Mouse (Mus musculus) thymus, postnatal 10 days (tissue): ENCODE measurements around the gene Chn2.
"Not testable (repeated sequence)": the region's sequence is repeated elsewhere in the genome, so short reads cannot be mapped to it uniquely, and the experiment has no call there.

Source experiments
- DNase-seq, 2 experiments: peaks; one replicate each; pipeline ENCODE4 v3.0.0; 2021; ENCODE audit warnings: low spot score in 2 of 2

Gene Chn2

DNA sequence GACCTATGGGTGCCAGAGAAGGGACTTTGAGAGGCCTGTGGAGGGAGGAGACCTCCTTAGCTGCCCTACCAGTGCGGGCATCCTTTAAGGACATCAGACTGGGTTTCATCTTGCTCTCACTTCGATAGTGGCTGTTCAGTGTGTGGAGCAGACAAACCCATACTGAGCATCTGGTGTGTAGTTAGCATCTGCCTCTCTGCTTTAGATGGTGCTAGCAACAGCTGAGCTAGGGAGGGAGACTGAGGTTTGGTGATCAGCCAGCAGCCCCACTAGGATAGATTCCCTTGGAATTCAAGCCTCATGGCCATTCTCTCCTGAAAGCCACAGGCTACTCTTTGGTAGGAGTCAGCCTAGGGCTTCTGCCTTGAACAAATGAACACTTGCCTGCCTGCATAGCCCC, 117.7 kb downstream of the Chn2 start:
- no peak for DNase-seq

DNA sequence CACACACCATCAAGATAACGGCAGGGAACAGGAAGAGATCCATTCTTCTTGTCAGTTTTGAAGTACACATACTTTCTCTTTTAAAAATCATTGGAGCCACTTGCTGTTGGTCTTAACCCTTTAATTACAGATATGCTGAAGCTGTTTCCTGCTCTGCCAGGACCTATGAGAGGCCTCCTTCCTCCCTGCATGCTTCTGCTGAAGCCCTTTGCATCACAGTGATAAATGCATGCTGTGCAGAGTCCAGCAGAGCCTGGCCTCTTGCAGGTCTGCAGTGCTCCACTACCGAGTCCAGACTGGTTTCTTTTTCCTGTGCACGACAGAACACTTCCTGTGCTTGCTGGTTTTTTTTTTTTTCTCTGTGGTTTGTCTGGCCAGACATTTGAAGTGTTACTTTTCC, 119.0 kb downstream of the Chn2 start:
- no peak for DNase-seq

DNA sequence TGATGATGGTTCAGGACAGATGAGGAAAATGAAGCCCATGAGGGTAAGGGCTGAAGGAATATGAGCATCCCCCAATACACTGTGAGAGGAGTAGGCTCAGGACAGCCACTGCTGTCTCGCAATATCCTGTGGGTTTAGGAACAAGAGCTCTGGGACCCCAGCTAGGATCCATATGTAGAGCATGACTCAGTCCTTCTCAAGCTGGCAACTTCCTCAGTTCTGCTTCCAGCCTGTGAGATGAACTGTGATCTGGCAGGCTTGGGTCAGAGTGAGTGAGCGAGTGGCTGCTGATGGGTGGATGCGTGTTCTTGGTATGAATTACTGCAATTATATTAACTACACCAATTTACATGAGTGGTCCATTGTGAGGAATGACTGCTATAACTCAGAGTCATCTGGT, 121.3 kb downstream of the Chn2 start:
- DNase-seq = no peak

GRCm38 (mm10) chr6:54161246-54161645, 121.9 kb downstream of the Chn2 start:
- DNase-seq = no peak

DNA sequence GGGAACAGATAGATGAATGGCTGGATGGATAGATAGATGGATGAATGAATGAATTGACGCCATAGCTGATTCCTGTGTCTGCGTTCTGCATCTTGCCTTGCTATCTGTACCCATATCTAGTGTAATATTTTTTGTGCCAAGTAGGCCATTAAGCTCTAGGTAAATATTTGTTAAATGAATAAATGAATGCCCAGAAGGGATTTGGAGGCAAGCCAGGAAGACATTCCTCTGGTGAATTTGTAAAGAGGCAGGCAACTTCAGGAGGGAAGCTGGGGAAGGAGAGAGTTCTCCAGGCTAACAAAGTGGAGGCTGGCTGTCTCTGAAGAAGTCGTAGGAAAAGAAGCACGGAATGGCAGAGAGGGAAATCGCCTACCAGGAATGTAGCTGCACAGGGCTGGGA, 123.0 kb downstream of the Chn2 start:
- no peak for DNase-seq

DNA sequence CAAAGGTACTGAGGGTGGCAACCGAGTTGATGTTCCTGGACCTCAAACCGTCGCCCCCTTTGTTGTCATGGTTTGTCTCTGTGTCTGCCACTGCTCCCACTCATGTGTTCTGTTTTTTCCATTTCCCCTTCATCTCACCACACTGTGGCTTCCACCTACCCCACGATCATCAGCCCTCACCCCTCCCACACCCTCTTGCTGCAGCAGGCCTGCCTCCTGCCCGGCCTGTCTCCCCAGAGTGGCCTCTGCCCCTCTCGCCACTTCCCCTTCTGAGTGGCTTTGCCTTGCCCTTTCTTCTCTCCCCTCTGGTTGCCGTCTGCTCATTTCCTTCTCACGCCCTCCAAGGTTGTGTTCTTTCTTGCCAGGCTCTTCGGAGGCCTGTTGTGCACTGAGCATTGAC, 123.4 kb downstream of the Chn2 start:
- DNase-seq = peak; percentile 19 to 37

GRCm38 (mm10) chr6:54163702-54164101, 124.3 kb downstream of the Chn2 start:
- DNase-seq = no peak

DNA sequence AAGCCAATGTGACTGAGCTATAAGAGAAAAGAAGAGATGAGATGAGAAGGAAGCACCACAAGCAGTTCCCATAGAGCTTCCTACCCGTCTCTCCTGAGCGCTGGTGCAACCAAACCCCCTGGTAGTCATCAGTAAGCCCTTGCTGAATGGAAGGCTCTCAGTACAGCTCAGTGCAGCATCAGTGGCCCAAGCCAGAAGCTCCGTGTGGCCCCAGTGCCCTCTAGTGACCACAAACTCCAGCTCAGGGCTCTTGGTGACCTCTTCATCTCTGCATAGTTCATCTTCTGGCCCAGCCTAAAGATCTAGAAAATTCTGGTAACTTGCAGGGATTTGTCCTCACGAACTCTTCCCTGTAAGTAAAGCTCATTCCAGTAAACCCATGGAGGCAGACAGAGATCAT, 125.4 kb downstream of the Chn2 start:
- DNase-seq = peak in 1 of 2 experiments; percentile 10

GRCm38 (mm10) chr6:54165246-54165645, 125.9 kb downstream of the Chn2 start:
- no peak for DNase-seq

GRCm38 (mm10) chr6:54165863-54166262, 126.5 kb downstream of the Chn2 start:
- DNase-seq = no peak

GRCm38 (mm10) chr6:54166991-54167546, 127.7 kb downstream of the Chn2 start:
- DNase-seq = no peak

DNA sequence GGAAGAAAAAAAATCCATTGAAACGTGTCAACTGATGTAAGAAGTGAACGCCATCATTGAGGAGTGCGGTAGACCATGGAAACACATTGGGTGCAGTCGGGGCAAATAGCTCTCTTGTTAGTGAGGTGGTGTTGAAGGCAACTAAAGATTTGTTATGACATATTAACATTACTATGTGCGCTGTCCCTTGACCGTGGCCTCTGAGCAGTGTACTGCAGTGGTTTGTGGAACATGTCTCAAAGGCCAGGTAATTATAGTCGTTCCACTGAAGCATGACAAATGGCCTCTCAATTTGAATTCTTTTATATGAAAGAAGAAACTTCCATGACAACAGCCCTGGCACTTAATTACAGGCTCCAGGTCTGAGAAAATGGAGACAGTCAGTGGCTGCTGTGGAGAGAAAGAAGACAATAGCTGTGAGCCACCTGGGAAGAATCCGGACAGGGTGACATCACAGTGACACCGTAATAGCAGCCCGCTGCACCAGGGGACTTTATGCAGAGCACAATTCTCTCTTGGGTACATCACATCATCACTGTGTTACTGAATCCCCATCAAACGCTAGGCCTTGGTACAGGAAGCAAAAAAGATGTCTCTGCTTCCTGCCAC, 131.0 kb downstream of the Chn2 start:
- no peak for DNase-seq

DNA sequence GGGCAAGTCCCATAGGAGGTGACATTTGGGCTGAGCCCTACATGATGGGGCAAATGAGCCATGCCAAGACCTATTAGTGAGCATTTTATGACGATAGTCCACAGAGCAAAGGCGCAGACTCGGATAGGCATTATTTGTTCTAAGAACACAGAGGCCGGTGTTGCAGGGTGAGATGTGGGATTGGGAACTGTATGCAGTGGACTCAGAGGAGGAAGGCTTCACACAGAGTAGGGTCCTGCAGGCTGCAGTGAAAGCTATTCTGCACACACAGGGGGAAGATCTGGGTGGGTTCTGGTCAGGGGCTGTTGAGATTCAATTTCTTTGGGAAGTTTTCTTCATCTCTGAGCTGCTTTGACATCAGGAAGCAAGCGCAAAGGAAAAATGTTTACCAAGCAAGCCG, 132.0 kb downstream of the Chn2 start:
- no peak for DNase-seq

GRCm38 (mm10) chr6:54175473-54176215, 136.3 kb downstream of the Chn2 start:
- no peak for DNase-seq

DNA sequence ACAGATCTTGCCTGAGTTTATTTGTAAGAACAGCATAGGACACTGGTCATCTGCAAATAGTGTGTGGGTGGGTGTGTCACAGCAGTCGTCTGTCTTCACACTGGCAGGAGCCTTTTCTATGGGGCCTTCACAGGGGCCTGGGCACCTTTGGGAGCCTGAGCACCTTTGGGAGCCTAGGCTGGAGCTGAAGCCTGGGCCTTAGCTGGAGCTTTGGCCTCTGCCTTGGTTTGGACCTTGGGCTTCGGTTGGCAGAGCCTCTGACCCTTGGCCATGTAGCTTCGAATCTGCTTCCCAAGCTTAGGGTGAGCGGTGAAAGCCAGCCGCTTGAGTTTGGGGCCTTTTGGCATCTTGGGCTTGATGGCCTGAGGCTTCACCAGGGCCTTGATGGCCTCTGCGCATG, 137.7 kb downstream of the Chn2 start:
- not testable (repeated sequence) for DNase-seq

DNA sequence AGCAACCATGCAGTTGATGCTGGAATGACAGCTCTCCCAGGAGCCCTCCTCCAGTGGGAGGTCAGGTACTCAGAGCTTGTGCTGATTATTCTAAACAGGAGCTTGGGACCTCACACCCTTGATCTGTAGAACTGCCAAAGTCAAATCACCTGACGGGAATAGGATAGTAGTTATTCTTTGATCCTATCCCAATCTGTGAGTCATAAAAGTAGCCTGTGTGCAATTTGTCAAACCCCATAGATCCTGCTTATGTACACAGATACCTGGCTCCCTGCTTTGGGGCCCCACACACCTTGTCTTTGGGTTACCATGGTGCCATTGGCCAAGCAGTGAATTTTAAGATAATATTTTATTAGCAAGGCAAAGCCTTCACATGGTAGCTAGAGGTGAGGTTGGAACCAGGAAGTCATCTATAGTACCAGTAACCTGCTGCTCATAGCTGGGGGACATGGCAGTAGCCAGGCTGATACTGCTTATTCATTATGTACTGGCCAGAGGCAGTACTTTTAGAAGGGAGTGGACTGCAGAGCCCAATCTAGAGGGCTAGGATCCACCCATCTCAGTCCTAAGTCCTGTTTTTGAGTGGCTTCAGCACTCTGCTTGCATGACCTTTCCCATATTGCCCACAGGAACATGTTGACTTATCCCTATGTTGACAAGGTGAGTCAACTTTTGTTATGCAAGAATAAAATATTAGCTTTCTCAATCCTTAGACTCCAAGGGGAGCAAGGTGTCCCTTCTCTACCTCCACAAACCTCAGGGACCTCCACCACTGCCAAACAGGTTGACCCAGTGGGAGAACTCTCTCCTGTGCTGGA, 139.9 kb downstream of the Chn2 start:
- DNase-seq = no peak

GRCm38 (mm10) chr6:54179874-54180212, 140.5 kb downstream of the Chn2 start:
- no peak for DNase-seq

GRCm38 (mm10) chr6:54183825-54184578, 144.6 kb downstream of the Chn2 start:
- no peak for DNase-seq

DNA sequence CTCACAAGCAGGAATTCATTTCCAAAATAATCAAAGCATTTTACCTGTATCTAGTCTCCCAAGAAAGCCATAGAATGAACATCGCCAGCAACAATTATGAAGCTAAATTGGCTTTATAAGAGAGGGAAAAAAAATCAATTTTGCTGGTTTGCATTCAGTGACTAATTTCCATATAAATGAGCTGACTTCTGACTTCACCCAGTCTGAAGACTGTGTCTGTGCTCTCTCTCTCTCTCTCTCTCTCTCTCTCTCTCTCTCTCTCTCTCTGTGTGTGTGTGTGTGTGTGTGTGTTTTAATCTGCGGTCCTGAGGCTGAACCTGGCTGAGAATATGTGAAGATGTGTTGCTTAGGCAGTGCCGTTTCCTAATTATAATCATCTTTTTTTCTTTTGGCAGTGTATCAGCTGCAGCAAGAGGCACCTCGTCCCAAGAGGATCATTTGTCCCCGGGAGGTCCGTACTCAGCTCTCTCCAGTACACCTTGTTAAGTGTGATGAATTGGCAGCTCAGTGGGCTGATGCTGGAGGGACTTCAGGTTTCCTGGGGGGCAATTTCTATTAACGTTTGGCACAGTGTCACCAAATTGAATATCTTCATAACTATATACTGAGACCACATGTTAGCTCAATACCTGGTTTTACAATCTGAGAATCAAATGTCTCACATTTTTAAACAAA, 154.4 kb downstream of the Chn2 start:
- DNase-seq = no peak

DNA sequence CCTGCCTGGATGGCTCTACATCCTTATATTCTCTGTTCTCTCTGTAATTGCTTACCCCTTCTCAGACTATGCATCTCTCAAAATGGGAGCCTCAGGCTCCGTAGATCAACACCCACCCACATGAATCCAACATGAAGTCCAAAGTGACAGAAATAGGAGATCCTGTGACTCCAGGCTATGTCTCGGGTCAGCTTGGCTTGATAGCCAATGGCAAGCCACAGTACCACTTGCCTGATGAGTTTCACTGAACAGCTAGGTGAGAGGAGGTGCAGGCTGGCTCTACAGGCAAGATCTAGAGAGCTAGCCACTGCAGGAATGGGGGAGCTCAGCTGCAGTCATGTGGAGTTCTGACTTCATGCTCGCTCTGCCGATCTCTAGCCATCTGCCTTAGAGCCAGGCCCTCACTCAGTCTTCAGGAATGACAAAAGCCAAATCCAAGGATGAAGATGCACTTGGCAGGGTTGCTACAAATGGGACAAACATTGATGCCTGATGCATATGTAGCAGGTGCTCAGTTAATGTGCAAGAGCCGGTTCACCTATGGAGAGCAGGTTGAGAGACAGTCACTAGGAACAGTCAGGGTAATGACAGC, 158.6 kb downstream of the Chn2 start:
- no peak for DNase-seq

GRCm38 (mm10) chr6:54199516-54199915, 160.2 kb downstream of the Chn2 start:
- DNase-seq = no peak
